Mouse (Mus musculus): ENCODE measurements around the gene Gm7849.
"Not testable (repeated sequence)": the region's sequence is repeated elsewhere in the genome, so short reads cannot be mapped to it uniquely, and the experiment has no call there.

Gene Gm7849

DNA sequence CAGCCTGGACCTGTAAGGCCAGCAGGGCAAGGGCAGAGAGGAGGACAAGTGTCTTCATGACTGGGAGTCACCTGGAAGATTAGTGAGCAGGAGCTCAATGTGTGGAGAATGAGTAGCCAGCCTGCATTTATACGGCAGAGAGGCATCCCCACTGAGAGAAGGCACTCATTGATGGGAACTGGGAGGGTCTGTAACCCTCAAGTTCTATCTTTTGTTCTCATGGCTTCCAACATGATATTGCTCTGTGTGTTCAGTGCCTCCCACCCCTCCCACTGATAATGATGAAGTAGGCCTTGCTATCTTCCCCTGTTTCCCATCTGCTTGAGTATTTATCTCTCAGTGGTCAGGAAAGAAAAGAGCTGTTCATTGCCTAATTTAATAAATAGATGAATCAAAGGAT is at the start of gene Gm7849:
Gene Gm7849, minus strand, starts transcription at position 101 of the 400 bp plus-strand sequence.
- not testable (repeated sequence) for DNase-seq

- DNase-seq, result not testable (repeated sequence)
Observed at GRCm38 (mm10) chr8:21427111-21427510, 29.2 kb downstream of the Gm7849 start, which contains the start of gene Defa36. TSS of gene Defa36 (plus strand) at chr8:21427411.

Measured in cerebellum, postnatal 25 days (tissue).